Mouse (Mus musculus): ENCODE results near the gene Gm10681.
"Not testable (repeated sequence)": the region's sequence is repeated elsewhere in the genome, so short reads cannot be mapped to it uniquely, and the experiment has no call there.

Gene Gm10681

DNA sequence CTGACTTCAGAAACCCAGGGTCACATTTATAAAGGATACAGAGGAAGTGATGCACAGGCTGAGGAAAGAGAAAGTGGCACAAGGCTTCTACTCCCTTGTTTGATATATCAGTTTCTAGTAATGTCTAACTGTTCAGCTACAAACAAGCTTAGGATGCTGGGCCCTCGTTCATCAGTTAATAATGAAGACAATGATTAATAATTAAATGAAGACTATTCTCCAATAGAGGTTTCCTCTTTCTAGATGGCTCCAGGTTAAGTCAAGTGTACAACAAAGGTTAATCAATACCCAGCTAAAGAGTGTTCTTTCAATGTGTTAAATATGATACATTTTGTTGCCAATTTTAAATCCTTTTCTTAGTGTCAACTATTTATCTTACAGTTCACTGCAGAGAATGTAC is 78.2 kb downstream of the Gm10681 start, which contains the start of gene Hsd3b4:
Hsd3b4 (minus strand) TSS at position 101 of the 400 bp plus-strand sequence.
- not testable (repeated sequence) for DNase-seq (ENCODE audit: low spot score in 2 of 2)

DNA sequence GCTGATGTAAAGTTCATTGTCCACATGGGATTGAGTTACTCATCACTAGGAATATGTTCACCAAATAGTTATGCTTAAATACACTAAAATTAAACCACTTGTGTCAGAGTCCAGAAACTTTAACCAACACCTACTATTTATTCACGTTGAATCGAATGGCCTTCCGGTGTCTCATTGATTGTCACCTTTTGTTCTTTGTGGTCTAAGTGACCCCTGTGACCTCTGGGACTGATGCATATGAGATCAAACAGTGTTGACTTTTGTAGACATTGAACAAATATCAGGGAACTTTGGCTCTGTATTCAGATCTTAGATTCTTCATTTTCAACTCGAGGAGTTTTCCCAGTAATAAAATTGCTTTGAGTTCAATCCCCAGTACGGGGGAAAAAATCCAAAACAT is 81.4 kb downstream of the Gm10681 start:
- not testable (repeated sequence) for DNase-seq (ENCODE audit: low spot score in 2 of 2)

All from frontal cortex, postnatal 36 days (tissue).